Mouse (Mus musculus) cerebellum, adult 2 months (tissue): ENCODE data around the gene Fem1b.

Experiments
- CTCF ChIP-seq: fragments of 200-500 bp; IDR thresholded peaks from 2 replicates; pipeline ENCODE4 v1.5.1; 2011; ENCODE audit warnings: low read depth, mild to moderate bottlenecking, control low read depth, low read length, moderate library complexity, borderline replicate concordance; ENCODE audit not compliant: insufficient read depth
- POLR2A ChIP-seq: fragments of 200-500 bp; IDR thresholded peaks from 2 replicates; pipeline ENCODE4 v1.6.1; 2011; ENCODE audit warnings: low read length, control low read depth, borderline replicate concordance; ENCODE audit not compliant: insufficient read depth

DNA sequence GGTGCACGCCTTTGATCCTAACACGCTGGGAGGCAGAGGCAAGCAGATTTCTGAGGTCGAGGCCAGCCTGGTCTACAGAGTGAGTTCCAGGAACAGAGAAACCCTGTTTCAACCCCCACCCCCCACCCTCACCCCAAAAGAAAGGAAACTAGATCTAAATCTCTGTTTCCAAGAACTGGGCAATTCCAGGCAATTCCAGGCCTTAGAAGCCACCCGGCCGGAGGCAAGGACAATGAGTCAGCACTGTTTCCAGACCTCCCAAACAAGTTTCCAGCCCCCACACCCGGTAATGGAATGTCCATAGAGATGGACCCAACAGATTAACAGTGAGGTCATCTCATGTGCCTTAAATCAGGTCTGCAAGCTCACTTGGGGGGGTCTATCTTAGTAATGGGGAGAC is 18.1 kb upstream of the Fem1b start:
- TF ChIP-seq CTCF, result no peak
- no peak for TF ChIP-seq POLR2A
